Mouse (Mus musculus) ES-E14 (cell line): ENCODE measurements at regions not wholly inside any gene's neighbourhood (a gene's known extent, or its start where the extent isn't known, plus 50 kb on each side); places are given as distances from the start of the nearest gene placed in this dataset.

Source experiments
- HCFC1 ChIP-seq: IDR thresholded peaks from 2 replicates; pipeline ENCODE4 v1.6.1; 2012; ENCODE audit warnings: low read length, inconsistent platforms, borderline replicate concordance; ENCODE audit not compliant: insufficient read depth
- ZNF384 ChIP-seq: IDR thresholded peaks from 2 replicates; pipeline ENCODE4 v1.6.1; 2012; ENCODE audit warnings: low read depth, low read length, inconsistent platforms

- TF ChIP-seq ZNF384 (no peak), HCFC1 (no peak)
Measured at GRCm38 (mm10) chr2:171388936-171389335, 654.3 kb downstream of the Cbln4 start.
